Mouse (Mus musculus) heart, adult 2 months (tissue): ENCODE data around the gene Tent5c.

ENCODE experiments used
- CTCF ChIP-seq: fragments of 200-600 bp; IDR thresholded peaks from 2 replicates; pipeline ENCODE4 v1.8.1; 2022; ENCODE audit warnings: antibody characterized with exemption, mild to moderate bottlenecking, moderate library complexity
- EP300 ChIP-seq: fragments of 200-500 bp; IDR thresholded peaks from 2 replicates; pipeline ENCODE4 v1.6.1; 2011; ENCODE audit warnings: low read depth, low read length, control low read depth; ENCODE audit not compliant: insufficient read depth
- POLR2A ChIP-seq: fragments of 200-500 bp; IDR thresholded peaks from 2 replicates; pipeline ENCODE4 v1.6.1; 2011; ENCODE audit warnings: mild to moderate bottlenecking, low read depth, low read length, control low read depth; ENCODE audit not compliant: insufficient read depth

DNA sequence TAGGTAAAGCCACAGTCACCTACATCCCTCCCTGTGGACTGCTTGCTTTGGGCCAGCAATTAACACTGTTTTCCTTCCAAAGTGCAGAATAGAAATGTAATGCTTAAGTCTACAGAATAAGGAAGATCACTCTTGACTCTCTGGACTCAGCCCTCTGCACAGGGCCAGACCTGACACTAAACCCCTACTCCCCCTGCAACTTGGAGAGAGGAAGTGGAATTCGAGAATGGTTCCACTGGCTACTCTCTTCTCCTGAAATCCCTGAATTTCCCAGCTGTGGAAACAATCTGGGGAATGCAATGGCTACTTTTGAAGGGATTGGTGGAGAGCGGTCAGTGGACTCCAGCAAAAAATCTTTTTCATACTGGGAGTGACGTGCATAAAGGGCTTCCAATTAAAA is 18.2 kb downstream of the Tent5c start:
- TF ChIP-seq CTCF (no peak), EP300 (no peak), POLR2A (no peak)
